Mouse (Mus musculus): ENCODE results near the gene Tepp. TPM values are rescaled to one million over a fixed set of nuclear protein-coding genes. Genes with fewer than 3 reads are reported as not detected.

Tepp gene
- polyA plus RNA-seq, 1 experiment from 2014 or later: 0.74 TPM

DNA sequence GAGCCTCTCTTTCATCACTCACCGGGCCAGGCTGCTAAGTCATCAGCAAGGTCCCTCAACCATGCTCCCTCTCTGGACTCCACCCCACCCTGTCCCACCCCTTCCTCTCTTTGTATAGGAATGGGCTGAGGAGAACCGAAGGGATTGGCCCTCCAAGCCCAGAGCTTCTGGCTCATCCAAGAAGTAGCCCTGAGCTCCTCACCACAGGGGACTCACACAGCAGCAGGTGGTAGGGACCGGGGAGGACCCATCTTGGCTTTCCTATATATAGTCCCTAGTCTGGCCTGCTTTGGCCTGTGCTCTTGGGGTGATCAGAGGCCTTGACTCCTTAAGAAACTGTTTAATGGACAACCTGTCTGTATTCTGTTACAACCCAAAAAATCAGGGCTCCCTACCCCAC lies 64.1 kb downstream of the Tepp start:
- H3K27ac ChIP-seq: no peak overlapping the region
- no peaks in the 10 kb centered on the region for H3K27me3 ChIP-seq
- no peak overlapping the region for H3K4me2 ChIP-seq
- no peak for ATAC-seq (ENCODE audit: insufficient number of reproducible peaks, low FRiP score, low TSS enrichment, low read depth)
- no peaks in the 10 kb centered on the region; the same call in 1 of the 2 replicates for H3K36me3 ChIP-seq
- H3K9me3 ChIP-seq: no peaks in the 10 kb centered on the region
- peaks cover 31% of the 10 kb centered on the region for H3K4me1 ChIP-seq
- H3K4me3 ChIP-seq: no peak overlapping the region
- WGBS: 72% methylated on average over 3 of the region's 3 CpGs
- H3K9ac ChIP-seq: no peak overlapping the region

GRCm38 (mm10) chr8:95375374-95375930 lies 65.1 kb downstream of the Tepp start:
- peaks cover 22% of the 10 kb centered on the region for H3K4me1 ChIP-seq
- ATAC-seq (ENCODE audit: insufficient number of reproducible peaks, low FRiP score, low TSS enrichment, low read depth): no peak
- no peaks in the 10 kb centered on the region for H3K9me3 ChIP-seq
- H3K4me3 ChIP-seq: no peak overlapping the region
- H3K9ac ChIP-seq: no peak overlapping the region
- H3K4me2 ChIP-seq: no peak overlapping the region
- WGBS: 86% methylated on average over 7 of the region's 7 CpGs
- H3K27me3 ChIP-seq: no peaks in the 10 kb centered on the region
- no peaks in the 10 kb centered on the region; the same call in 1 of the 2 replicates for H3K36me3 ChIP-seq
- no peak overlapping the region for H3K27ac ChIP-seq

Other genes starting within 250 kb of the Tepp start
- gene Katnb1, start 229.4 kb upstream of the Tepp start, polyA plus RNA-seq (2015; fragmentation: Nextera tagmentation; extraction: Ambion mirVana): 21.1 and 24.7 TPM in 2 replicates
- 19.1 and 20.7 TPM in 2 replicates for gene Kifc3, start 107.8 kb upstream of the Tepp start, polyA plus RNA-seq (2015; fragmentation: Nextera tagmentation; extraction: Ambion mirVana)
- gene Cngb1, start 4.0 kb upstream of the Tepp start, polyA plus RNA-seq (2015; fragmentation: Nextera tagmentation; extraction: Ambion mirVana): 0.47 and 0.87 TPM in 2 replicates
- gene Zfp319, start 21.4 kb downstream of the Tepp start, polyA plus RNA-seq (2015; fragmentation: Nextera tagmentation; extraction: Ambion mirVana): 8.7 and 9.0 TPM in 2 replicates
- gene Usb1, start 21.7 kb downstream of the Tepp start, polyA plus RNA-seq (2015; fragmentation: Nextera tagmentation; extraction: Ambion mirVana): 41.0 and 44.5 TPM in 2 replicates
- gene Mmp15, start 41.7 kb downstream of the Tepp start, polyA plus RNA-seq (2015; fragmentation: Nextera tagmentation; extraction: Ambion mirVana): 7.8 and 8.1 TPM in 2 replicates
- gene Cfap20, start 124.3 kb downstream of the Tepp start, polyA plus RNA-seq (2015; fragmentation: Nextera tagmentation; extraction: Ambion mirVana): 122 and 128 TPM in 2 replicates
- gene Csnk2a2, start 179.5 kb downstream of the Tepp start, polyA plus RNA-seq (2015; fragmentation: Nextera tagmentation; extraction: Ambion mirVana): 11.1 and 11.8 TPM in 2 replicates
- 0.52 and 0.89 TPM in 2 replicates for gene Ccdc113, start 223.5 kb downstream of the Tepp start, polyA plus RNA-seq (2015; fragmentation: Nextera tagmentation; extraction: Ambion mirVana)